Mouse (Mus musculus) liver, embryonic 14.5 days (tissue): ENCODE results near the gene Clcf1. TPM values are rescaled to one million over a fixed set of nuclear protein-coding genes. Genes with fewer than 3 reads are reported as not detected.

Source experiments
- ATAC-seq: fragments of 200-750 bp; cut with Nextera tagmentation; 2 replicates; pipeline ENCODE4 v1.8.0; 2017; ENCODE audit warnings: moderate number of reproducible peaks, mild to moderate bottlenecking, moderate library complexity; ENCODE audit not compliant: insufficient read depth
- DNase-seq, 3 experiments: peaks; one replicate each; pipeline ENCODE4 v3.0.0-alpha.2; 2012 to 2013; ENCODE audit warnings: low read depth in 3 of 3, low spot score in 3 of 3
- H3K27ac ChIP-seq: fragments of 300-500 bp; sonication (generic); 2 replicates; pipeline ENCODE4 v1.5.1; 2014; ENCODE audit warnings: moderate library complexity, mild to moderate bottlenecking, control low read depth, inconsistent platforms
- H3K27me3 ChIP-seq: fragments of 300-500 bp; sonication (generic); 2 replicates; pipeline ENCODE4 v1.6.1; 2014; ENCODE audit warnings: mild to moderate bottlenecking, low read length, moderate library complexity; ENCODE audit not compliant: control insufficient read depth, insufficient read depth
- H3K36me3 ChIP-seq: fragments of 300-500 bp; sonication (generic); replicated peaks from 2 replicates; pipeline ENCODE4 v1.6.1; 2014; ENCODE audit warnings: low read depth; ENCODE audit not compliant: control insufficient read depth, insufficient read depth
- H3K4me1 ChIP-seq, 2 experiments: fragments of 200-500 bp in 1 of 2; fragments of 300-500 bp in 1 of 2; sonication (generic) in 1 of 2; replicated peaks; 2 replicates each; pipeline ENCODE4 v1.6.1; 2012 to 2014; ENCODE audit warnings: antibody characterized with exemption in 1 of 2, inconsistent platforms in 1 of 2, low read length in 1 of 2; ENCODE audit not compliant: control insufficient read depth in 2 of 2, insufficient read depth in 2 of 2
- H3K4me2 ChIP-seq: fragments of 300-500 bp; sonication (generic); 2 replicates; pipeline ENCODE4 v1.6.1; 2014; ENCODE audit warnings: low read depth, mild to moderate bottlenecking, control low read depth, moderate library complexity
- H3K4me3 ChIP-seq, 2 experiments: fragments of 200-500 bp in 1 of 2; fragments of 300-500 bp in 1 of 2; sonication (generic) in 1 of 2; 2 replicates each; pipeline ENCODE4 v1.5.1; 2012 to 2014; ENCODE audit warnings: low read depth in 2 of 2, low read length in 2 of 2, mild to moderate bottlenecking in 2 of 2, control low read depth in 1 of 2, inconsistent platforms in 1 of 2, moderate library complexity in 1 of 2; ENCODE audit not compliant: insufficient read depth in 1 of 2
- H3K9ac ChIP-seq: fragments of 300-500 bp; sonication (generic); replicated peaks from 2 replicates; pipeline ENCODE4 v1.6.1; 2014; ENCODE audit warnings: mild to moderate bottlenecking, control low read depth, moderate library complexity
- H3K9me3 ChIP-seq: fragments of 300-500 bp; sonication (generic); 2 replicates; pipeline ENCODE4 v1.6.1; 2016; ENCODE audit warnings: low read length, mixed read lengths; ENCODE audit not compliant: control insufficient read depth
- CTCF ChIP-seq: IDR thresholded peaks from 2 replicates; pipeline ENCODE4 v1.5.1; 2016; ENCODE audit warnings: antibody characterized with exemption, low read depth, control low read depth
- EP300 ChIP-seq: IDR thresholded peaks from 2 replicates; pipeline ENCODE4 v1.6.1; 2016; ENCODE audit warnings: antibody characterized with exemption, low read depth
- WGBS: fragments of 180-500 bp; shearing (Covaris S2); extraction: QIAGEN DNeasy Blood & Tissue Kit; methylation state at CpG from one replicate; pipeline ENCODE4 v1.1.7; 2014; ENCODE audit not compliant: insufficient replicate concordance; 5-methylcytosine and 5-hydroxymethylcytosine counted together
- polyA plus RNA-seq, 2 experiments: library from polyadenylated mRNA; depleted of rRNA in 1 of 2; stranded (reverse) in 1 of 2; unstranded in 1 of 2; fragments of >200 nt; fragmentation: Nextera tagmentation in 1 of 2; extraction: Ambion mirVana in 1 of 2; gene quantifications; 2 replicates each; pipeline versions ENCODE4 v1.2.1 to v1.2.3; 2012 to 2014

The Clcf1 gene
- polyA plus RNA-seq (2012; rRNA removed) = 1.1 TPM in 2 replicates
- 0.42 and 0.43 TPM in 2 replicates for polyA plus RNA-seq (2014; fragmentation: Nextera tagmentation; extraction: Ambion mirVana)

DNA sequence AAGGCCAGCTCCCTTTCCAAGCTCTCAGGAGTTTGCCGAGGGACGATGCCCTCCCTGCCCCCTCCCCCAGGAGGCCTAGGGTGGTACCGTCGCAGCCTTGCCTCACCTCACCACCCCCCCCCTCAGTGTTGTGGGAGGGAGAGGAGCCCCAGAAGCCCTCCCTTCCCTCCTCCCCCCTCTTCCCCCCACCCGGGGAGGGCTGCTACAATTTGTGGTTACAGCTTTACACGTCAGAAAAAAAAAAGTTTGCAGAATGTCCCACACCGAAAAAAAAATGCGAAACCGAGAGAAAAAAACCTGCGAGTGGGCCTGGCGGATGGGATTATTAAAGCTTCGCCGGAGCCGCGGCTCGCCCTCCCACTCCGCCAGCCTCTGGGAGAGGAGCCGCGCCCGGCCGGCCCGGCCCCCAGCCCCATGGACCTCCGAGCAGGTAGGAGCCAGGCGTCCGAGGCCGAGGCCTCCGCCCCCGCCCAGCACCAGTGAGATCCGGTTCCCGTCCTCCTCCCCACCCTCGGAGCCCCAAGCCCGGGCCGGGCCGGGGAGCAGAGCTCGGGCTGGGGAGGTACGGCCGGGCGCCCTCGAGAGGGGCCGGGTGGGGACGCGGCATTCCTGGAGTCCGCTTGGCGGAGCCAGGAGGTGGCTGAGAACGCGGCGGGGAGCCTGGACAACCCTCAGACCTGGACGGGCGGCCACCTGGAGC, at the start of gene Clcf1, which contains the start of gene AC109138.7:
TSS of gene Clcf1 (plus strand) at position 168 of the 700 bp plus-strand sequence.
TSS of gene AC109138.7 (plus strand) at position 287 of the 700 bp plus-strand sequence.
- 0 out of 2 replicates have a peak, but pooled peaks have one; percentile 13 for ATAC-seq
- no peak for DNase-seq
- WGBS = under 1% methylated on average over 49 of the region's 49 CpGs

DNA sequence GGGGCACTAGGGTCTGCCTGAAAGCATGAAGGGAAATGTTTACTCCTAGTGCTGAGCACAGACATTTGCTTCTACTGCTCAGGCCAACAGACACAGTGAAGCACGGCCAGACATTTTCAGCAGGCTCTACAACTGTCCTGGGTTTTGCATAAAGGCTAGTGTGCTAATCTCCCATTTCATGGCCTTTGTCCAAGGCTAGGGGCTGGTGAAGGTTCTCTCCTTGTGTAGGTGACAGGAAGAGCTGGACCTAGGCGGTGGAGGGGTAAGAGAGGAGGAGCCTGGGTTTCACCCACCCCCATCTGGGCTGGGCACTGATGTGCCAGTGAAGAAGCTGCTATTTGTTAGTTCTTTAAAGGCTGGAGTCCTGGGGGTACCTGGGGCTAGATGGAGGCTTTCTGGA, 49.3 kb upstream of the Clcf1 start:
- ATAC-seq = no peak
- no peak for DNase-seq
- Histone ChIP-seq H3K9ac (no peak overlapping the region), H3K4me2 (no peak overlapping the region), H3K9me3 (no peaks in the 10 kb centered on the region), H3K27ac (peak overlapping the region; percentile 18; the same call in 1 of the 2 replicates), H3K36me3 (no peaks in the 10 kb centered on the region; the same call in 1 of the 2 replicates), H3K4me1 (peaks cover 12 to 14% of the 10 kb centered on the region in 2 experiments), H3K4me3 (no peak overlapping the region), H3K27me3 (no peaks in the 10 kb centered on the region)
- TF ChIP-seq EP300 (no peak), CTCF (no peak)
- WGBS = 62% methylated on average over 2 of the region's 2 CpGs

More for the DNA sequence above, at the start of gene Clcf1, which contains the start of gene AC109138.7:
- Histone ChIP-seq H3K9me3 (no peaks in the 10 kb centered on the region), H3K4me1 (peaks cover 0 to 8% of the 10 kb centered on the region in 2 experiments; a peak in 2 of 4 replicates), H3K9ac (peak within 1 kb of the TSS; percentile 45), H3K36me3 (no peaks in the 10 kb centered on the region), H3K27me3 (peaks cover 69% of the 10 kb centered on the region), H3K27ac (no peak within 1 kb of the TSS), H3K4me3 (peak within 1 kb of the TSS; percentile 51 to 52), H3K4me2 (peak within 1 kb of the TSS; percentile 63)
- TF ChIP-seq CTCF = no peak
- TF ChIP-seq EP300 = no peak

DNA sequence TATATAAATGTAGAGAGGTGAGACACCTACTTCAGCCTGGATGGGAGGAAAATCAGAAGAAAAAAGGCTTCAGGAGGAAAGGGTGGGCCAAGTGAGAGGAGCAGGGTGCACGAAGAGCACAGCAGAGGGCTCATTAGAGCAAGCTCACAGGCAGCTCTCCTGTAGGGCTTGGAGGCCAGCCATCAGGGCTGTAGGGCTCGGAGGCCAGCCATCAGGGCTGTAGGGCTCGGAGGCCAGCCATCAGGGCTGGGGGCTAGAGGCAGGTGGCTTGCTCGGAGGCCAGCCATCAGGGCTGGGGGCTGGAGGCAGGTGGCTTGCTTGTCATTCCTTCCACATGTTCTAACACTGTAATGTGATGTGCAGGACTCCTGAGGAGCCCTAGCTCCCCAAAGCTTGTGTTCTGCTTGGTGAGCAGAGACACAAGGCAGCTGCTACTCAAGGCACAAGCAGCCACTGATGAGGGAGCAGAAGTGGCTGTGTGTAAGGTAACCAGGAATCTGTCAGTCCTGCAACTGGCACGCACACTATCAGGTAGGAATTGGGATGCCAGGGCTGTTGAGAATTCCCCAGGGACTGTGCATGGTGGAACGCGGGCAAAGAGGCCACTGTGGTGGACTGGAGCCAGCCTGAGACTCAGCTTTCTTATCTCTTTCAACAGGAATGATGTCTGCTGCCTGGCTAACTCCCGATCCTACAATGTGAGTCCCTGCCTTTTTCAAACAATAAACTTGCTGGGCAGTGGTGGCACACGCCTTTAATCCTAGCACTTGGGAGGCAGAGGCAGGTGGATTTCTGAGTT, 47.2 kb upstream of the Clcf1 start:
- Histone ChIP-seq H3K4me2 (no peak overlapping the region), H3K27me3 (no peaks in the 10 kb centered on the region), H3K4me1 (peaks cover 16 to 17% of the 10 kb centered on the region in 2 experiments), H3K36me3 (no peaks in the 10 kb centered on the region; the same call in 1 of the 2 replicates), H3K27ac (no peak overlapping the region), H3K9me3 (no peaks in the 10 kb centered on the region), H3K9ac (no peak overlapping the region; the same call in 1 of the 2 replicates), H3K4me3 (no peak overlapping the region)
- DNase-seq = no peak
- WGBS = 57% methylated on average over 9 of the region's 9 CpGs
- TF ChIP-seq EP300 (no peak), CTCF (no peak)
- no peak for ATAC-seq

- under 1% methylated on average over 43 of the region's 43 CpGs for WGBS
- Histone ChIP-seq H3K36me3 (no peaks in the 10 kb centered on the region), H3K9ac (peak overlapping the region; percentile 50), H3K27me3 (no peaks in the 10 kb centered on the region), H3K9me3 (no peaks in the 10 kb centered on the region), H3K4me3 (peak overlapping the region; percentile 42 to 57), H3K27ac (peak overlapping the region; percentile 0; the same call in 1 of the 2 replicates), H3K4me1 (peaks cover 4 to 6% of the 10 kb centered on the region in 2 experiments), H3K4me2 (peak overlapping the region; percentile 87)
- ATAC-seq = peak; percentile 94
- TF ChIP-seq EP300 (no peak), CTCF (peak; percentile 97)
- DNase-seq = peak; percentile 94 to 95 (median 94)
Observed at GRCm38 (mm10) chr19:4169378-4169784, 44.7 kb upstream of the Clcf1 start.
